Mouse (Mus musculus): ENCODE measurements at regions not wholly inside any gene's neighbourhood (a gene's known extent, or its start where the extent isn't known, plus 50 kb on each side); places are given as distances from the start of the nearest gene placed in this dataset.
A peak's percentile ranks its signal among the peaks of the same experiment; 100 is the strongest.

DNA sequence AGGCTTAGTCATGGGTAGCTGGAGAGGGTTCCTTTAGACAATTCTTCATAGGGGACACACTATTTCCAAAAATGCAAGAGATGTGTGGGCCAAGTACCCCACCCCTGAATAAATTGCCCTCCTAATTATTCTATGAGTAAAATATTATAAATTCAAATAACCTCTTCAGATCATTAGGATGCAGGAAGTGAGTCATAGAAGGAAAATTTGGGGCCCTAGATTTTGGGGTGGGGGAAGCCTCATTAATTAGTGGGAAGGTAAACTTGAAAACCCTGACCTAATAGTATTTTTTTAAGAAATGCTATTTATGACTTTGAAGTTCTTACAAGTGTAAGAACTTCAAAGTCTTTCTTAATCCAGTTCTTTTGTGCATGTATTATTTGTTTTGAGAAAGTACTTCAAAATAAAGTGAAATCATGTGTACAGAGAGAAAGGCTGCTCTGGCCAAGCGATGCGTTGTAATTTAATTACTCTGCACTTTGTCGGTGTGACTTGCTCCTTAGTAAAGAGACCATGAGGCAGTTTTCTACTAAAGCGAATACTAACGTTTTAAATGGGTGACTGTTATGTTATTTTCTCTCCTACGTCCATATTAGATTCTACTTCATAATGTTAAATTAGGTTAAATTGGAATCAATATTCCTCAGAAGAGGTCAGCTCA is 200.6 kb downstream of the Tgfb2 start:
- DNase-seq (ENCODE audit: low read depth, low spot score) = no peak

GRCm38 (mm10) chr1:186501726-186502125 is 204.1 kb downstream of the Tgfb2 start:
- no peak for DNase-seq (ENCODE audit: low read depth, low spot score)

DNA sequence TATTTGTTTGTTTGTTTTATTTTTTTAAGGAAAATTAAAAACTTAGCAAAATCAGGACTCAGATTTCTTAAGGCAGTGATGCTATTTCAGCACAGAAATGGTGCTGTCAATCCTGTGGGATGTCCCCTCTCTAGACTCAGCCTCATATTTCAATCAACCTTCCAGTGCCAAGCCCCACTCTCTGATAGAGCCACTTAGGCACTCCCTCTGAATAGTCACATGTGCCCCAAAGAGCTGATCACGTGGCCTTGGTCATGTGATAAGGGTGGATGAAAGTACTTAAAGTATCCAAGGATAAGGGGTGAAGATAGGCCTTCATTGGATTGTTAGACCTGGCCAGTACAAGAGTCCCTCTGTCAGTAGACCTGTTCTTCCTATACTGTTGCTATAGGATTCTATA is 207.9 kb downstream of the Tgfb2 start:
- DNase-seq (ENCODE audit: low read depth, low spot score) = no peak

DNA sequence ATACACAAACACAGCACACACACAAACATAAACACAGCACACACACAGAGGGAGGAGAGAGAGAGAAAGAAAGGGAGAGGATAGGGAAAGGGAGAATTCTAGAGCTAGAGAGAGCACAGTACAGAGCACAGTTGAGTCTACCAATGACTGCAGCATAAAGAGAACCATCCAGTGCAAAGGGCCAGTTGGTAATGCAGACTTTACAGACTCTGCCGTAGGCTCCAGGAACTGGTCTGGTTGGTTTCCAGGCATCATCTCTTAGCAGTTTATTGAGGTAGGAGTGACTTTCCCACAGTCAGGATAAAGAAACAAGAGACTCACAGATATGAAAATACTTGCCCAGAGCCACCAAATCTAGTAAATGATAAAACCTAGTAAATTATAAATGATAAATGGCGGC is 208.5 kb downstream of the Tgfb2 start:
- no peak for DNase-seq (ENCODE audit: low read depth, low spot score)

- DNase-seq (ENCODE audit: low read depth, low spot score) = no peak
Observed at GRCm38 (mm10) chr1:186494411-186494783, 211.4 kb downstream of the Tgfb2 start.

- no peak for DNase-seq (ENCODE audit: low read depth, low spot score)
Observed at GRCm38 (mm10) chr1:186493664-186494410, 212.0 kb downstream of the Tgfb2 start.

- DNase-seq (ENCODE audit: low read depth, low spot score) = no peak
Observed at GRCm38 (mm10) chr1:186482177-186482576, 223.6 kb downstream of the Tgfb2 start.

DNA sequence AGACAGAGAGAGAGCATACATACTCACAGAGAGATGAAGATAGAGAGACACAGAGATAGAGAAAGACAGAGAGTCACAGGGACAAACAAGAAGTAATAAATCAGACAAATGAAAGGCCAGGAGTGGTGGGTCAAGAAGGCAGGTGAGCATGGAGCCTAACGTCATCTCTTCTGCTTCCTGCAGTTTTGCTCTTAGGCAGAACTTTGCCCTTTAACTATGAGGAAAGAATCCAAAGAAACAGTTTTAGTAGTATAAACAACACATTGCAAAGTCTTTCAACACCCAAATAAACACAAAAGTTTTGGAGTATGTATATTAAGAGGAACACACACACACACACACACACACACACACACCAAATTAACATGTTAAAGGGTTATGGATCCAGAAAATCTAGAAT is 225.8 kb downstream of the Tgfb2 start:
- no peak for DNase-seq (ENCODE audit: low read depth, low spot score)

GRCm38 (mm10) chr1:186478428-186479238 is 227.2 kb downstream of the Tgfb2 start:
- DNase-seq (ENCODE audit: low read depth, low spot score) = no peak

- DNase-seq (ENCODE audit: low read depth, low spot score) = peak; percentile 38
Observed at GRCm38 (mm10) chr1:186474844-186475243, 230.9 kb downstream of the Tgfb2 start.

GRCm38 (mm10) chr1:186474385-186474784 is 231.4 kb downstream of the Tgfb2 start:
- DNase-seq (ENCODE audit: low read depth, low spot score) = no peak

- no peak for DNase-seq (ENCODE audit: low read depth, low spot score)
Observed at GRCm38 (mm10) chr1:186472955-186473354, 232.8 kb downstream of the Tgfb2 start.

DNA sequence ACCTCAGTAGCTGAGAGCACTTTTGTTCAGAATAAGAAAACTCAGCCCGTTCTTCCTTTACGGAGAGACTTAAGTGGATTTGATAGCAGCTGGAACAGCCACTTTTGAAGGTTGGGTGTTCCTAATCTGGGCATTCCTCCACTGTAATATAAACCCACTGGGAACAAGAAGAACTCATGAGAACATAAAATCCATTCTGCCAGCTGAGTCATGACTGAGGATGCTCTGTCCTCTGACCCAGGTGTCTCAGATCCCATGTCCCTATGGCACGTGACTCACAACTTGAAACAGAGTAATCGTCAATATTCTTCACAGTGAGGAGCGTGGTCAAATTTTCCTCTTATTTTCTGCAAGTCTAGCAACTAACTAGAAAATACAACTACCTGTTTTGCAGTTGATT is 240.3 kb downstream of the Tgfb2 start:
- no peak for DNase-seq (ENCODE audit: low read depth, low spot score)

GRCm38 (mm10) chr1:186460742-186461141 is 245.0 kb downstream of the Tgfb2 start:
- DNase-seq (ENCODE audit: low read depth, low spot score) = no peak

DNA sequence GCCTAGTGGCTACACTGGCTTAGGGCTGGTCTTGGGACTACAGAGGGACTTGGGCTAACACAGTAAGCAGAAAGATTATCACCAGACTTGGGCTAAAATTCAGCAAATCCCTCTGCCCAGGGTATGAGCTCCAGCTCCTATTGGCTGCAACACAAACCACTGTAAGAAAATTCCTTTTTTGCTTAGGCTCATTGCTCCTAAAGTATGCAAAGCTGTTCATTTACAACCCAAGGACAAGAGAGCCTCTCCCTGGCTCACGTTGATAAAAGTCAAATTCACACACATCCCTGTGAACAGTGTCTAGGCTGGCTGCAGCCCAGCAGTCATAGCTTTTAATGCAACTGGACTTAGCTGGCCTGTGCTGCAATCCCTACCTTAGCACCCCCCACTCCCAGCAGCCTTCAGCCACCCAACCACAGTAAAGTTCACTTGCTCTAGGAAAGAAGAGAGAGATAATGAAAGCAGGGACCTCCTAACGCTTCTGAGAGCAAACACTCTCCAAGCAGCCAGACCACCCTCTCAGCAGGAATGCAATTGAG is 247.6 kb downstream of the Tgfb2 start:
- no peak for DNase-seq (ENCODE audit: low read depth, low spot score)

DNA sequence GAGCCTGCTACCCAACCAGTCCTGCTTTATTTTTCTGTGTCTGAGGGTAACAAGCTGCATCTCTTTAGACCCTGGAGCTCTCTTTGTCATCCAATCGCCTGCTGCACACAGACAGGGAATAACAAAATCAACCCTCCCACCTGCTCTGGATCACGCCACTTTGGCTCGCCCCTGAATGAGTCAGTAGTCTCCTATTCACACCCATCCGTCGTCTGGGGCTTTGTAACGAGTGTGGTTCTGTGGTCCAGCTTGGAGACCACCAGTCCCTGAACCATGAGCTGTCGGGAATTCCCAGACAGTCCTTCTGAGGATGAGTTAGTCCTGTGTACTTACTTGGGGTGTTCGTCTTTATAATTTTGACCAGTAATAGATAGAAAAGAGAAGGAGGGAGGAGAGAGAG is 248.7 kb downstream of the Tgfb2 start:
- DNase-seq (ENCODE audit: low read depth, low spot score) = no peak

DNA sequence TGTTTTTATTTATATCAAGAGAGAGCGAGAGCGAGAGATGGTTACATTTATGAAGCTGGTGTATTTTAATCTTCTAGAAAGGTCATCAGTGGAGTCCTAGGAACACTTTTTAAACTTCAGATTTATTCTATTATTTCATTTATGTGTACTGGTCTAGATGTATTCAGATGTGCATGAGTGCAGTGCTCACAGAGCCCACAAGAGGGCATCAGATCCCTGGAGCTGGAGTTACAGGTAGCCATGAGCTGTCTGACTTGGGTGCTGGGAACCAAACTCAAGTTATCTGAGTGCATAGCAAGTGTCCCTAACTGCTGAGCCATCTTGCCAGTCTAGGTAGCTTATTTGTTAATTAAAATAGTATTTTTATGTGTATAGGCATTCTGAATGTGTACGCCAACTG is 249.7 kb downstream of the Tgfb2 start:
- peak; percentile 24 for DNase-seq (ENCODE audit: low read depth, low spot score)

GRCm38 (mm10) chr1:186455177-186455660 is 250.6 kb downstream of the Tgfb2 start:
- no peak for DNase-seq (ENCODE audit: low read depth, low spot score)

GRCm38 (mm10) chr1:186454393-186455085 is 251.2 kb downstream of the Tgfb2 start:
- DNase-seq (ENCODE audit: low read depth, low spot score) = no peak

- no peak for DNase-seq (ENCODE audit: low read depth, low spot score)
Observed at GRCm38 (mm10) chr1:186448841-186449650, 256.7 kb downstream of the Tgfb2 start.

DNA sequence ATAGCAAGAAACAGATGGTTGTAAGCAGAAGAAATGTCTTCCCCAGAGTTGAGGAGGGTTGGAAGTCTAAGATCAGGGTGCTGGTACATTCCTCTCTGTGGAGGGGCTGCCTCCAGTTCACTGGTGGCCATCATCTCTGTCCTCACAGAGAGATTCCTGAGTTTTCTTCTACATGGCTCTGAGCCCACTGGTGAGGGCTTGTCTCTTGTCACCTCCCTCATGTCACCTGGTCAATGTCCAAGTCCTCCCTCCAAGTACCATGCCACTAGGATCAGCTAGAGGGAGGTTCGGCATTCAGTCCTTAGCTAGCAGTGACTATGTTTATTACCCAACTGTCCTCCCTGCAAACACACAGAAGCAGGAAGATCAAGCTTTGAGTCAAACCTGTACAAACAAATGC is 258.3 kb downstream of the Tgfb2 start:
- DNase-seq (ENCODE audit: low read depth, low spot score) = no peak
